Mouse (Mus musculus) neural tube, embryonic 10.5 days (tissue): ENCODE results near the gene Gm14190.
"Not testable (repeated sequence)": the region's sequence is repeated elsewhere in the genome, so short reads cannot be mapped to it uniquely, and the experiment has no call there.

Experiments
- DNase-seq: peaks from one replicate; pipeline ENCODE4 v3.0.0-alpha.2; 2017; ENCODE audit warnings: low spot score; ENCODE audit errors: extremely low spot score

The Gm14190 gene

DNA sequence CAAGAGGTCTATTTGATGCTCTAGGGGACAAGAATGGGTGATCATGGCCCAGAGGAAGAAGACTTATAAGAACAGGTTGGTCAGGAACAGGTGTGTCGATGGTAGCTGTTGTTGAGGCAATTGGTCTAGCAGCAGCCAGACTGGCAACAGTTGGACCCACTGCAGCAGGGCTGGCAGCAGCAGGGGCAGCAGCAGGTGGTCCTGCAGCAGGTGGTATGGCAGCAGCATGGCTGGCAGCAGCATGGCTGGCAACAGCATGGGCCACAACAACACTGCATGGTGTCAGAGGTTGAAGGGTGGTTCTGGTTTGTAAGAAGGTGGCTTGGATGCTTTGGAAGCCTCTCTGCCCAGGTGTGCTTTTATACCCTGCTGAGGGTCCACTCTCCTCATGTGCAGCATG, at the start of gene Gm14190:
Gene Gm14190, minus strand, starts transcription at position 278 of the 400 bp plus-strand sequence.
- no peak for DNase-seq

DNA sequence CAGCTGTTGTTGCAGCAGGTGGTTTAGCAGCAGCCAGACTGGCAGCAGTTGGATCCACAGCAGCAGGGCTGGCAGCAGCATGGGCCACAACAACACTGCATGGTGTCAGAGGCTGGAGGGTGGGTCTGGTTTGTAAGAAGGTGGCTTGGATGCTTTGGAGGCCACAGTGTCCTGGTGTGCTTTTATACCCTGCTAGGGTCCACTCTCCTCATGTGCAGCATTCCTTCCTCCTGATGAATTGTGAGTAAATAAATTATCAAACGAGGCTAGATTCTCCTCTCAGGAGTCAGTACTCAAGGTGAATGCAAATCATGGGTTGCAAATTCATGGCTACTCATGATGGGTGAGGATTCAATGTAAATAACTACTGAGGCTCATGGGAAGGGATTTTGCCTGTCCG, 43.6 kb upstream of the Gm14190 start, which contains the start of gene Gm14180:
Gene Gm14180, minus strand, starts transcription at position 101 of the 400 bp plus-strand sequence.
- DNase-seq = no peak

DNA sequence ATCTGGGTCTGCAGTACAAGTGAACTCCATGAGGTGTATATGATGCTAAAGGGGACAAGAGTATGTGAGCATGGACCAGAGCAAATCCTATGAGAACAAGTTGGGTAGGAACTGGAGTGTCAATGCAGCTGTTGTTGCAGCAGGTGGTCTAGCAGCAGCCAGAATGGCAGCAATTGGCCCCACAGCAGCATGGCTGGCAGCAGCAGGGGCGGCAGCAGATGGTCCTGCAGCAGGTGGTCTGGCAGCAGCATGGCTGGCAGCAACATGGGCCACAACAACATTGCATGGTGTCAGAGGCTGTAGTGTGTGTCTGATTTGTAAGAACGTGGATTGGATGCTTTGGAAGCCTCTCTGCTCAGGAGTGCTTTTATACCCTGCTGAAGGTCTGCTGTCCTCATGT, 33.5 kb upstream of the Gm14190 start:
- DNase-seq = no peak

DNA sequence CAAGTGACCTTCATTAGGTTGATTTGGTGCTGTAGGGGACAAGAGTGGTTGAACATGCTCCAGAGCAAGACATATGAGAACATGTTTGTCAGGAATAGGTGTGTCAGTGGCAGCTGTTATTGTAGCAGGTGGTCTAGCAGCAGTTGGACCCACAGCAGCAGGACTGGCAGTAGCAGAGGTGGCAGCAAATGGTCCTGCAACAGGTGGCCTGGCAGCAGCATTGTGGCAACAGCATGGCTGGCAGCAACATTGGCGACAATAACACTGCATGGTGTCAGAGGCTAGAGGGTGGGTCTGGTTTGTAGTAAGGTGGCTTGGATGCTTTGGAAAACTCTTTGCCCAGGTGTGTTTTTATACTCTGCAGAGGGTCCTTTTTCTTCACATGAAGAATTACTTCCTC, 28.2 kb upstream of the Gm14190 start:
- no peak for DNase-seq

DNA sequence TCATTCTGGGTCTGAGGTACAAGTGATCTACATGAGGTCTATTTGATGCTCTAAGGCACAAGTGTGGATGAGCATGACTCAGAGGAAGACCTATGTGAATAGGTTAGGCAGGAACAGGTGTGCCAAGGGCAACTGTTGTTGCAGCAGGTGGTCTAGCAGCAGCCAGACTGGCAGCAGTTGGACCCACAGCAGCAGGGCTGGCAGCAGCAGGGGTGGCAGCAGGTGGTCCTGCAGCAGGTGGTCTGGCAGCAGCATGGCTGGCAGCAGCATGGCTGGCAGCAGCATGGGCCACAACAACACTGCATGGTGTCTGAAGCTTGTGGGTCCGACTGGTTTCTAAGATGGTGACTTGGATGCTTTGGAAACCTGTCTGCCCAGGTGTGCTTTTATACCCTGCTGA, 5.3 kb downstream of the Gm14190 start:
- not testable (repeated sequence) for DNase-seq

DNA sequence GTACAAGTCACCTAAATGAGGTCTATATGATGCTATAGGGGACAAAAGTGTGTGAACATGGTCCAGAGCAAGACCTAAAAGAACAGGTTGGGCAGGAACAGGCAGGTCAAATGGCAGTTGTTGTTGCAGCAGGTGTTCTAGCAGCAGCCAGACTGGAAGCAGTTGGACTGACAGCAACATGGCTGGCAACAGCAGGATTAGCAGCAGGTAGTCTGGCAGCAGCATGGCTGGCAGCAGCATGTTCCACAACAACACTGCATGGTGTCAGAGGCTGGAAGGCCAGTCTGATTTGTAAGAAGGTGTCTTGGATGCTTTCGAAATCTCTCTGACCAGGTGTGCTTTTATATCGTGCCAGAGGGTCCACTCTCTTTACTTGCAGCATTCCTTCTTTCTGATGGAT, 7.1 kb downstream of the Gm14190 start:
- no peak for DNase-seq

DNA sequence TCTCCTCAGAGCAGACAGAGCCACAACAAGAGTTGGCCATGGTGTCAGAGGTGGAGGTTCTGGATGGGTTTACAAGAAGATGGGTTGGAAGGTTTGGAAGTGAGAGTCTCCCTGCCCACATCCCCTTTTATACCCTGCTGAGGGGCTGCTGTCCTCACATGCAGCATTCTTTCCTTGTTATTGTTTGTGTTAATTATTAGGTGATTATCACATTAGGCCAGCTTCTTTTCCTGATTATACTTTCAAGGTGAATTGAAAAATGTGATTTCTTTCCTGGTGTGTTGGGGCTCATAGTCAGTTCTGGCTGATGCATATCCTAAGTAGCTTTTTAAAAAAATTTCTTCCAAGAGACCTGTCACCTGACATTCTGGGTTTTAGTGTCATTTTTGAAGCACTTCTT, 24.7 kb downstream of the Gm14190 start, which contains the start of gene Krtap4-6:
Gene Krtap4-6, minus strand, starts transcription at position 101 of the 400 bp plus-strand sequence.
- DNase-seq = no peak

DNA sequence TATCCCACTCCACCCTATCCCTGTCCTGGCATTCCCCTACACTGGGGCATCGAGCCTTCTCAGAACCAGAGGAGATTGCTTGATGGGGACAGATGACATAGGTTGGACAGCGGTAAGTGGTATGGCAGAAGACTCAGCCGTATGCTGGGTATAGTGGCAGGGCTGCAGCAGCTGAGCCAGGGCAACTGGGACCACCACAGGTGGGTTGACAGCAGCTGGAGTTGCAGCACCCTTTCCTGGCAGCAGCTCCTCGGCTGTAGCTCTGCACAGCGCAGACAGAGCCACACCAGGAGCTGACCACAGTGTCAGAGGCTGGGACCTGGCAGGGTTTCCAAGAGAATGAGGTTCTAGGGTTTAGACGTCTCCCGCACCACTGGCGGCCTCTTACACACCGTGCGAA, 27.7 kb downstream of the Gm14190 start:
- DNase-seq = no peak

DNA sequence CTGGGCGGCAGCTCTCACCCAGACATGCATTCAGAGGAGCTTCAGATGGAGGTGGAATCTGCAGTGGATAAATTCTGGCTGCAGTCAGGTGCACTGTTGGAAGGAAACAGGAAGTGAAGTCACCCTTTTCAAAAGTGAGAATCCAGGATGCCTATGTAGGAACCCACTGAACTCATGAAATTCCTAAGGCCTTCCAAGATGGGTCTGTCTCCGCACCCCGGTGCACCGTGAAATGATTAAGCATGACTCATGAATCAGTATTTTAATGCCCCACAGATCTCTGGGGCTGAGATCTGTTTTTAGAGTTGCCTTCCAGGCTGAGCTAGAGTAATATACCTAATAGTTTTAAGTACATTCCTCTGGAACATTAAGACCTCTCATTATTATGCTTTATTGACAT, 31.3 kb downstream of the Gm14190 start:
- no peak for DNase-seq

DNA sequence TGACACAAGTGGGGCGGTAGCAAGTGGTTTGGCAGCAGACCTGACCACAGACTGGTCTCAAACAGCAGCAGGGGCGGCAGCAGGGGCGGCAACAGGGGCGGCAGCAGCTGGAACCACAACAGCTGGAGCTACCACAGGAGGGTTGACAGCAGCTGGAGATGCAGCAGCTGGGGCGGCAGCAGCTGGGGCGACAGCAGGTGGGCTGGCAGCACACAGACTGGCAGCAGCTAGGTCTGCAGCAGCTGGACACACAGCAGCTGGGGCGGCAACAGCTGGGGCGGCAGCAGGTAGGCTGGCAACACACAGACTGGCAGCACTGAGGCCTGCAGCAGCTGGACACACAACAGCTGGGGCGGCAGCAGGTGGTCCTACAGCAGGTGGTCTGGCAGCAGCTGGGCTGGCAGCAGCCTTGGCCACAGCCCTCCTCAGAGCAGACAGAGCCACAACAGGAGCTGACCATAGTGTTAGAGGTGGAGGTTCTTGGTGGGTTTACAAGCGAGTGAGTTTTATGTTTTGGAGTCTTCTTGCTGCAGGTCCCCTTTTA, 32.0 kb downstream of the Gm14190 start, which contains the start of gene Gm11563:
Gene Gm11563, minus strand, starts transcription at position 494 of the 544 bp plus-strand sequence.
- not testable (repeated sequence) for DNase-seq

DNA sequence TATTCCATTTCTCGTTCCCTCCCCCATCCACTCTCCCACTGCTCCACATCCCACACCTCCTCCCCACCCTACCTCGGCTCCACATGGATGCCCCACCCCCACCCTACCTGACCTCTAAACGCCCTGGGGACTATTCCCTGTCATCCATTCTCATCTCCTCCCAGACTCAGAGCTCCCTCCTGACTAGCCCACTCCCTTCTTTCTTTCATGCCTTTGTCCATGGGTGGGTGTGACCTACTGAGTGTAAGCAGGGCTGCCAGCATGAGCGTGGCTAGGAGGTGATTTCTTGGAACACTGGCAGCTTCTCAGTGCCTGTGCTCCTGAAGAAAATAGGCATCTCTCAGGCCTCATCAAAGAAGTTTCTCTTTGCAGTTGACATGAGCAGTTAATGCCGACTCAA, 33.5 kb downstream of the Gm14190 start:
- DNase-seq = no peak

DNA sequence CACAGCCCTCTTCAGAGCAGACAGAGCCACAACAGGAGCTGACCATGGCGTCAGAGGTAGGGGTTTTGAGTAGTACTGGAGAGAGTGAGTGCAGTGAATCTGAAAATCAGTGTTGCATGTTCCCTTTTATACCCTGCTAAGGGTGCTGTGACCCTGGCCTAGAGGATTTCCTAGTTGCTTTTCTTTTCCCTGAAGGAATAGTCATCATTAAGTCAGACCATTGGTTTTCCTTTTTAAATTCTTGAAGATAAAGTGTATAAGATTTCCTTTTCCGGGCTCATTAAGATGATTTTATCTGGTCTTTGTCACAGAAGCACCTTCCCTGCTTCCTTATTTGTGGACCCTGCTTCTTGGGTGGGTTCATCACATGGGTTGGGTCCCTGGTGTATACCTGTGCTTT, 40.4 kb downstream of the Gm14190 start, which contains the start of gene Gm11555:
Gene Gm11555, minus strand, starts transcription at position 101 of the 400 bp plus-strand sequence.
- DNase-seq = no peak

DNA sequence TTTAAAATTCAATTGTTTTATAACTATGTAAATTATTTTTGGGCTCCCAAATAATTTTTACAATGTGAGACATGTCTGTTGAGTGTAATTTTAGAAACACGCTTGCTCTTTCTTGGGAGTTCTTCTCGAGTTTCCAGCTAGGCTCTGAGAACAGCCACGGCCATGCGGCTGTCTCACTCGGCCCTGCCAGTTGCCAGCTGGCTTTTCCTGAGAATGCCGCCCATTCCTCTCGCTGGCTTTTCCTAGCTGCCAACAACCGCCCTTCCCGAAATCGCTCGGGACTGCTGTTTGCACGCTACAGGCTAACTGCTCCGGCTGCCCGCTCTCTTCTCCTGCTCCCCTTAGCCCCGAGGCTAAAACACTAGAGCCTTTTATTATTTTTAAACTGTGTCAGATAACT, 44.1 kb downstream of the Gm14190 start:
- no peak for DNase-seq

DNA sequence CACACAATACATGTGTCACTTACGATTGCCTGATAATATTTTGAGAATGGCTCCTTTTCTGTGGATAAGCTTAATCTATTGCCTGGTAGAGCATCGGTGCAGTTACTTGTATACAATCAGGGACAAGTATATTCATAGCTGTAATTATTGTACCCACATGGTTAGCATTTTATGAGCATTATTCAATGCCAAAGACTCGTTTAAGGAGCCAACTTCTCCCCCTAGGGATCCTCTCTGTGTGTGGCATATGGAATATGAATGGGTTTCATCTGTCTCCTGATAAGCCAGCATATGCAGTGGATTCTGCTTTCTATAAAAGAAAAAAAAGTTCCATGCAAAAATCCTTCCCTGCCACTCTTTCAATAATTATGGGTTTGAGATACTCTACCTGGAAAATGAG, 46.2 kb downstream of the Gm14190 start:
- DNase-seq = no peak

DNA sequence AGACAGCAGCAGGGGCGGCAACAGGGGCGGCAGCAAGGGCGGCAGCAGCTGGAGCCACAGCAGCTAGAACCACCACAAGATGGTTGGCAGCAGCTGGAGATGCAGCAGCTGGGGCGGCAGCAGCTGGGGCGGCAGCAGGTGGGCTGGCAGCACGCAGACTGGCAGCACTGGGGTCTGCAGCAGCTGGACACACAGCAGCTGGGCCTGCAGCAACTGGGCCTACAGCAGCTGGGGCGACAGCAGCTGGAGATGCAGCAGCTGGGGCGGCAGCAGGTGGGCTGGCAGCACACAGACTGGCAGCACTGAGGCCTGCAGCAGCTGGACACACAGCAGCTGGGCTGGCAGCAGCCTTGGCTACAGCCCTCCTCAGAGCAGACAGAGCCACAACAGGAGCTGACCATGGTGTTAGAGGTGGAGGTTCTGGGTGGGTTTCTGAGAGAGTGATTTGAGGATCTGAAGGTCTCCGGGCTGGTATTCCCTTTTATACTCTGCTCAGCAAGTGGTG, 46.9 kb downstream of the Gm14190 start, which contains the start of gene Krtap4-7:
Gene Krtap4-7, minus strand, starts transcription at position 455 of the 505 bp plus-strand sequence.
- not testable (repeated sequence) for DNase-seq

DNA sequence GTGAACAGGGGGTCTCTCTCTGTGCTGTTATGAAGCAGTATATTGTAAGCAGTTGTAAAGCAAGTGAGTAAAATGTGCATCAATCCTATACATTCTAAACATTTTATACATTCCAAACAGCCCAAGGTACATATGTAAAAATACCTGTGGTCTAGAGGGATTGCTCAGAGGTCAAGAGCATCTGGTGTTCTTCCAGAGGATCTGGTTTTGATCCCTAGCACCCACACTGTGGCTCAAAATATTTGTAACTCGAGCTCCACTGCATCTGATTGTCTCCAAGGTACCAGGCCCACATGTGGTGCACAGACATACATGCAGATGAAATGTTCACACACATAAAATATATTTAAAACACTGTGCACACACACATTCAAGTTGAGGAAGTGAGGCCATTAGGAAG, 49.6 kb downstream of the Gm14190 start:
- DNase-seq = no peak
